Mouse (Mus musculus) CH12.LX (cell line): ENCODE data around the gene Nfic. TPM values are rescaled to one million over a fixed set of nuclear protein-coding genes. Genes with fewer than 3 reads are reported as not detected.

Experiments
- DNase-seq: peaks from one replicate; pipeline ENCODE4 v3.0.0-alpha.2; 2013; ENCODE audit errors: extremely low read depth
- H3K27ac ChIP-seq: 2 replicates; pipeline ENCODE4 v1.5.1; 2012; ENCODE audit warnings: low read depth, mild to moderate bottlenecking, control low read depth, moderate library complexity; ENCODE audit not compliant: insufficient read depth
- H3K27me3 ChIP-seq: replicated peaks from 2 replicates; pipeline ENCODE3; 2012; ENCODE audit warnings: inconsistent platforms
- H3K36me3 ChIP-seq, 2 experiments: replicated peaks in 1 of 2; 2 replicates each; pipeline versions ENCODE3 to v1.6.1; 2012; ENCODE audit warnings: inconsistent platforms in 1 of 2, low read length in 1 of 2, mild to moderate bottlenecking in 1 of 2, mixed read lengths in 1 of 2, moderate library complexity in 1 of 2; ENCODE audit not compliant: control insufficient read depth in 1 of 2, insufficient read depth in 1 of 2
- H3K4me1 ChIP-seq, 2 experiments: 2 replicates each; pipeline ENCODE4 v1.6.1; 2012; ENCODE audit warnings: inconsistent platforms in 1 of 2, moderate library complexity in 1 of 2; ENCODE audit not compliant: insufficient read depth in 2 of 2, control insufficient read depth in 1 of 2
- H3K4me2 ChIP-seq: 2 replicates; pipeline ENCODE4 v1.6.1; 2012; ENCODE audit warnings: low read depth, mild to moderate bottlenecking, control low read depth; ENCODE audit not compliant: poor library complexity, insufficient read depth, severe bottlenecking
- H3K4me3 ChIP-seq, 3 experiments: fragments of 150-350 bp in 1 of 3; sonication (generic) in 1 of 3; replicated peaks in 1 of 3; 2 replicates each; pipeline versions ENCODE3 to v1.5.1; 2011 to 2012; ENCODE audit warnings: low read depth in 2 of 3, low read length in 2 of 3, mild to moderate bottlenecking in 2 of 3, moderate library complexity in 2 of 3, control low read depth in 1 of 3, improper control_type of control experiment in 1 of 3, inconsistent platforms in 1 of 3, mixed read lengths in 1 of 3; ENCODE audit not compliant: poor library complexity in 1 of 3
- H3K79me2 ChIP-seq: replicated peaks from 2 replicates; pipeline ENCODE4 v1.6.1; 2012; ENCODE audit warnings: mild to moderate bottlenecking, moderate library complexity; ENCODE audit not compliant: control insufficient read depth, poor library complexity, insufficient read depth, severe bottlenecking; ENCODE audit errors: extremely low read depth
- H3K9ac ChIP-seq: 2 replicates; pipeline ENCODE4 v1.6.1; 2012; ENCODE audit warnings: low read depth, mild to moderate bottlenecking, control low read depth, moderate library complexity; ENCODE audit not compliant: insufficient read depth
- H3K9me3 ChIP-seq: replicated peaks from 2 replicates; pipeline ENCODE3; 2012; ENCODE audit warnings: low read length, inconsistent platforms, mixed read lengths
- CHD1 ChIP-seq: IDR thresholded peaks from 2 replicates; pipeline ENCODE4 v1.6.1; 2012; ENCODE audit warnings: low read depth, low read length, improper control_type of control experiment, inconsistent platforms
- CHD2 ChIP-seq: IDR thresholded peaks from 2 replicates; pipeline ENCODE4 v1.6.1; 2011; ENCODE audit warnings: low read length, improper control_type of control experiment
- CTCF ChIP-seq, 2 experiments: IDR thresholded peaks in 1 of 2; conservative IDR thresholded peaks in 1 of 2; 2 replicates each; pipeline ENCODE4 v1.5.1; 2011 to 2012; ENCODE audit warnings: low read depth in 2 of 2, low read length in 2 of 2, improper control_type of control experiment in 1 of 2, inconsistent platforms in 1 of 2, mild to moderate bottlenecking in 1 of 2, moderate library complexity in 1 of 2
- E2F4 ChIP-seq: IDR thresholded peaks from 2 replicates; pipeline ENCODE4 v1.6.1; 2011; ENCODE audit warnings: low read depth, low read length, improper control_type of control experiment; ENCODE audit not compliant: insufficient replicate concordance
- EP300 ChIP-seq: IDR thresholded peaks from 2 replicates; pipeline ENCODE4 v1.6.1; 2011; ENCODE audit warnings: low read length, improper control_type of control experiment
- KAT2A ChIP-seq: IDR thresholded peaks from 2 replicates; pipeline ENCODE4 v1.6.1; 2012; ENCODE audit warnings: low read length, improper control_type of control experiment, inconsistent platforms; ENCODE audit not compliant: insufficient replicate concordance
- MAX ChIP-seq: IDR thresholded peaks from 2 replicates; pipeline ENCODE4 v1.6.1; 2011; ENCODE audit warnings: low read length, improper control_type of control experiment
- MAZ ChIP-seq: IDR thresholded peaks from 2 replicates; pipeline ENCODE4 v1.6.1; 2012; ENCODE audit warnings: low read depth, mild to moderate bottlenecking, inconsistent platforms, low read length, improper control_type of control experiment, moderate library complexity
- MEF2A ChIP-seq: IDR thresholded peaks from 2 replicates; pipeline ENCODE4 v1.6.1; 2014; ENCODE audit warnings: low read depth, mild to moderate bottlenecking, inconsistent platforms, low read length, improper control_type of control experiment, borderline replicate concordance
- MXI1 ChIP-seq: IDR thresholded peaks from 2 replicates; pipeline ENCODE4 v1.6.1; 2011; ENCODE audit warnings: mild to moderate bottlenecking, low read depth, low read length, improper control_type of control experiment
- MYC ChIP-seq: IDR thresholded peaks from 2 replicates; pipeline ENCODE4 v1.6.1; 2011; ENCODE audit warnings: low read depth, mild to moderate bottlenecking, improper control_type of control experiment, low read length
- NELFE ChIP-seq: IDR thresholded peaks from 2 replicates; pipeline ENCODE4 v1.6.1; 2011; ENCODE audit warnings: low read depth, low read length, improper control_type of control experiment
- TCF12 ChIP-seq: IDR thresholded peaks from 2 replicates; pipeline ENCODE4 v1.6.1; 2014; ENCODE audit warnings: low read depth, mild to moderate bottlenecking, inconsistent platforms, low read length, improper control_type of control experiment
- ZC3H11A ChIP-seq: IDR thresholded peaks from 2 replicates; pipeline ENCODE4 v1.6.1; 2012; ENCODE audit warnings: low read depth, mild to moderate bottlenecking, inconsistent platforms, low read length, improper control_type of control experiment
- ZNF384 ChIP-seq: IDR thresholded peaks from 2 replicates; pipeline ENCODE4 v1.6.1; 2012; ENCODE audit warnings: low read depth, low read length, improper control_type of control experiment, inconsistent platforms
- dilution Hi-C: fragments of 300-500 bp; cut with MboI; formaldehyde crosslinking; loops from 2 replicates; pipeline ENCODE4 v1.14.3; 2020; ENCODE audit warnings: low sequenced_read_pairs; ENCODE audit not compliant: extremely low pct_unique_long_range_greater_than_20kb, extremely low pct_ligation_motif_present
- in situ Hi-C: fragments of 300-500 bp; cut with MboI; formaldehyde crosslinking; loops from 3 replicates; pipeline ENCODE4 v1.14.3; 2019; ENCODE audit warnings: low sequenced_read_pairs, low pct_ligation_motif_present, low pct_unique_long_range_greater_than_20kb, mixed read lengths
- polyA plus RNA-seq: library from polyadenylated mRNA; unstranded; fragments of >175 nt; gene quantifications from 2 replicates; pipeline ENCODE4 v1.2.1, GENCODE M21; 2012; ENCODE audit warnings: low read depth; ENCODE audit not compliant: insufficient read length
- total RNA-seq, 2 experiments: library from RNA; depleted of rRNA; stranded (reverse); fragments of 300-350 nt in 1 of 2; fragments of >200 nt in 1 of 2; gene quantifications; 2 replicates each; pipeline ENCODE4 v1.2.3; 2012 to 2014

The Nfic gene
- total and polyA plus RNA-seq, 3 experiments: 0.07 to 4.7 (median 4.0) TPM

- H3K27me3 ChIP-seq: peaks cover under 1% of the 10 kb centered on the region
- dilution Hi-C loops (no loop called here), in situ Hi-C loops (loop anchor here (5.0 to 10.0 kb wide), 2 partner anchors 37 to 109 kb away; partner anchors contain the start of genes BC025920 and Tle6)
- peaks cover 27 to 40% of the 10 kb centered on the region in 2 experiments for H3K36me3 ChIP-seq
- H3K27ac ChIP-seq: 0 out of 2 replicates have a peak overlapping the region, but pooled peaks have one; percentile 31
- peak overlapping the region; percentile 77 for H3K9ac ChIP-seq
- DNase-seq: no peak
- H3K4me1 ChIP-seq: peaks cover 23 to 44% of the 10 kb centered on the region in 2 experiments
- no peak for TF ChIP-seq MAX
- TF ChIP-seq KAT2A: no peak
- TF ChIP-seq CHD2: no peak
- TF ChIP-seq MXI1: no peak; the same call in 1 of the 2 replicates
- no peak for TF ChIP-seq ZNF384
- no peak for TF ChIP-seq E2F4
- no peak; the same call in 1 of the 2 replicates for TF ChIP-seq MYC
- no peak for TF ChIP-seq CTCF (conservative IDR thresholded peaks at IDR 0.05 in 1 of 2, IDR thresholded peaks at IDR 0.05 in 1 of 2; ENCODE audit: low read depth in 2 of 2, low read length in 2 of 2)
- no peak for TF ChIP-seq ZC3H11A
- TF ChIP-seq TCF12: no peak
- peak overlapping the region; percentile 77 for H3K4me2 ChIP-seq
- H3K9me3 ChIP-seq: no peaks in the 10 kb centered on the region
- peaks cover 25% of the 10 kb centered on the region for H3K79me2 ChIP-seq
- H3K4me3 ChIP-seq: peak overlapping the region; percentile 89 to 99 (median 96)
Measured at GRCm38 (mm10) chr10:81495616-81496263, 40.3 kb upstream of the Nfic start.

GRCm38 (mm10) chr10:81495151-81495550 is 39.7 kb upstream of the Nfic start:
- peak overlapping the region; percentile 77 for H3K9ac ChIP-seq
- peak overlapping the region; percentile 77 for H3K4me2 ChIP-seq
- H3K27ac ChIP-seq: no peak overlapping the region
- dilution Hi-C loops: no loop called here
- TF ChIP-seq MEF2A (no peak), MXI1 (no peak), CTCF (conservative IDR thresholded peaks at IDR 0.05 in 1 of 2, IDR thresholded peaks at IDR 0.05 in 1 of 2; ENCODE audit: low read depth in 2 of 2, low read length in 2 of 2) (no peak), CHD1 (no peak), MAX (no peak), EP300 (no peak), MAZ (no peak), NELFE (no peak)
- TF ChIP-seq, all 38 proteins: peak for 0
- Histone ChIP-seq H3K4me3 (peak overlapping the region; percentile 89 to 99 (median 96)), H3K27me3 (no peaks in the 10 kb centered on the region), H3K9me3 (no peaks in the 10 kb centered on the region), H3K36me3 (peaks cover 32 to 46% of the 10 kb centered on the region in 2 experiments), H3K4me1 (peaks cover 23 to 44% of the 10 kb centered on the region in 2 experiments), H3K79me2 (peaks cover 25% of the 10 kb centered on the region)
- no peak for DNase-seq
- in situ Hi-C loops: loop anchor here (5.0 to 10.0 kb wide), 2 partner anchors 37 to 110 kb away; partner anchors contain the start of genes BC025920 and Tle6
